Mouse (Mus musculus): ENCODE results near the gene Rnf114. TPM values are rescaled to one million over a fixed set of nuclear protein-coding genes. Genes with fewer than 3 reads are reported as not detected.

Rnf114 gene
- total and polyA plus RNA-seq, 2 experiments from 2014 or later, result 83.4 to 84.2 TPM

DNA sequence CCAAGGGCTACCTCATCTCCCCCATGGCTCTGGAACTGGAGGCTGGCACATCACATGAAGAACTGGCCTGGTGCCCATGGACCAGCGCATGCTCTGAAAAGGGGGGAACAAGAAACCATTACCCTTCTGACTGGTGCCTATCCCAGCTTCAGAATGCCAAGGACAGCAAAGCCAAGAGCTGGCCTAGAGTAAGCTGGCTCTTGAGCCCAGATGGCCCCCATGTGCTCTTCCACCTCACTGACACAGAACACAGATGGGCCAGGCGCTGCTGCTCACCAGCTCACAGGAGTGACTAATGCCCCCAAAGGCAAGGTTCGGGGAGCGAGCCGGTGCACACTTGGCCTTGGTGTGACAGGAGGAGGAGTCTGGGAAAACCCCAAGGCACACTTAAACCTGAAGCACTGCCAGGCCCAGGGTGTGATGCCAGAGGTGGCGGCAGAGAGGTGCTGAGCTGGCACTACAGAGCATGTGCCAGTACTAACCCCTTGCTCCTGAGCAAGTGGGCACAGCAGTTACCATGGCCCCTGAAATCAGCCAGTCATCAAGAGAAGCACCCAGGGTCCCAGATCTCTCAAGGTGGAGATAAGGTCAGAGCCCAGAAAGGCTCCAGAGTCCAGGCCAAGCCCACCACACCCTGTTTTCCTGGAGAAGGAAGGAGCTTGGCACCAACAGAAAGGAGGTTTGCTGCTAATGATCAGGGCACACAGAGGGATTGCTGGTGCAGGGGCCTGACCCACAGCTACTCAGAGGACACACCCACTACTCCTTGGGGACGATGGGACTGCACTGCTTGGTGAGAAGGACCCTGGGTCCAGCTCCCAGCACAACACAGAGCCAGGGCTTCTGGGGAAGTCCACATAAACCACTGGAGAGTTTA, 6.7 kb upstream of the Rnf114 start:
- Histone ChIP-seq H3K4me2 (ENCODE audit: low read depth, low read length, poor library complexity, severe bottlenecking) (no peak overlapping the region), H3K36me3 (ENCODE audit: insufficient read depth, low read length) (peaks cover 24% of the 10 kb centered on the region), H3K4me1 (ENCODE audit: insufficient read depth, low read length) (no peaks in the 10 kb centered on the region), H3K9ac (replicated peaks; ENCODE audit: low read length, poor library complexity, severe bottlenecking) (no peak overlapping the region), H3K9me3 (ENCODE audit: low read length) (no peaks in the 10 kb centered on the region), H3K4me3 (ENCODE audit: low read depth, low read length) (no peak overlapping the region), H3K27me3 (ENCODE audit: insufficient read depth, low read length) (no peaks in the 10 kb centered on the region), H3K27ac (ENCODE audit: low read depth, low read length) (no peak overlapping the region)
- TF ChIP-seq CTCF (IDR thresholded peaks at IDR 0.05), result no peak
- DNase-seq (ENCODE audit: low spot score), result peak; percentile 92
- ATAC-seq (ENCODE audit: low FRiP score), result peak; percentile 66
- WGBS, result 73% methylated on average over 7 of the region's 7 CpGs

DNA sequence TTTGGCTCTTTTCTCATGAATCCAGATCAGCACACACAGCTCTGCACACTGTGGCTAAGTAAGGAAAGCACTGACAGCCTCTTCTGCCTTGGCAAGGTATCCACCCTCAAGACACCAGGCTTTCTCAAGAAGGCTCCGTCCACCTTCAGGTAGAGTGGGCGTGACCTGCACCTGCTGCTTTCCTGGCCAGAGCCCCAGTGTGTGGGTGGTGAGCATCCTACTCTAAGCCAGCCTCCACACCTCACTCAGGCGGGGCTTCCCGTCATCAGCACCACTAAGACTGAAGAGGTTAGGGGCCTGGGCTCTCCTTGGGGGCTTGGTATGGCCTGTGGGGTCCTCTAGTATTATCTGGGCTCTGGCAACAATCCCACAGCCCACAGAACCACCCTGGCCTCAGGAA, 5.9 kb upstream of the Rnf114 start:
- H3K36me3 ChIP-seq (ENCODE audit: insufficient read depth, low read length), result peaks cover 24% of the 10 kb centered on the region
- H3K27me3 ChIP-seq (ENCODE audit: insufficient read depth, low read length), result no peaks in the 10 kb centered on the region
- no peaks in the 10 kb centered on the region for H3K9me3 ChIP-seq (ENCODE audit: low read length)
- 94% methylated on average over 4 of the region's 4 CpGs for WGBS
- DNase-seq (ENCODE audit: low spot score) (no peak), ATAC-seq (ENCODE audit: low FRiP score) (no peak)
- no peak overlapping the region for H3K9ac ChIP-seq (replicated peaks; ENCODE audit: low read length, poor library complexity, severe bottlenecking)
- peaks cover 3% of the 10 kb centered on the region; the same call in 1 of the 2 replicates for H3K4me1 ChIP-seq (ENCODE audit: insufficient read depth, low read length)
- no peak overlapping the region for H3K27ac ChIP-seq (ENCODE audit: low read depth, low read length)
- H3K4me3 ChIP-seq (ENCODE audit: low read depth, low read length), result no peak overlapping the region
- no peak overlapping the region for H3K4me2 ChIP-seq (ENCODE audit: low read depth, low read length, poor library complexity, severe bottlenecking)
- no peak for TF ChIP-seq CTCF (IDR thresholded peaks at IDR 0.05)

GRCm38 (mm10) chr2:167487551-167487950, 4.9 kb upstream of the Rnf114 start:
- no peak for TF ChIP-seq CTCF (IDR thresholded peaks at IDR 0.05)
- no peak overlapping the region for H3K4me3 ChIP-seq (ENCODE audit: low read depth, low read length)
- no peak overlapping the region for H3K27ac ChIP-seq (ENCODE audit: low read depth, low read length)
- no peak for ATAC-seq (ENCODE audit: low FRiP score)
- H3K9me3 ChIP-seq (ENCODE audit: low read length), result no peaks in the 10 kb centered on the region
- 89% methylated on average over 6 of the region's 6 CpGs for WGBS
- no peak for DNase-seq (ENCODE audit: low spot score)
- H3K36me3 ChIP-seq (ENCODE audit: insufficient read depth, low read length), result peaks cover 24% of the 10 kb centered on the region
- H3K27me3 ChIP-seq (ENCODE audit: insufficient read depth, low read length), result no peaks in the 10 kb centered on the region
- H3K4me2 ChIP-seq (ENCODE audit: low read depth, low read length, poor library complexity, severe bottlenecking), result no peak overlapping the region
- peaks cover 6% of the 10 kb centered on the region; the same call in 1 of the 2 replicates for H3K4me1 ChIP-seq (ENCODE audit: insufficient read depth, low read length)
- no peak overlapping the region for H3K9ac ChIP-seq (replicated peaks; ENCODE audit: low read length, poor library complexity, severe bottlenecking)

- no peak for TF ChIP-seq CTCF (IDR thresholded peaks at IDR 0.05)
- no peak for DNase-seq (ENCODE audit: low spot score)
- Histone ChIP-seq H3K27me3 (ENCODE audit: insufficient read depth, low read length) (no peaks in the 10 kb centered on the region), H3K9ac (replicated peaks; ENCODE audit: low read length, poor library complexity, severe bottlenecking) (no peak overlapping the region), H3K4me2 (ENCODE audit: low read depth, low read length, poor library complexity, severe bottlenecking) (no peak overlapping the region), H3K36me3 (ENCODE audit: insufficient read depth, low read length) (peaks cover 20% of the 10 kb centered on the region), H3K4me1 (ENCODE audit: insufficient read depth, low read length) (peaks cover 6% of the 10 kb centered on the region; the same call in 1 of the 2 replicates), H3K4me3 (ENCODE audit: low read depth, low read length) (no peak overlapping the region), H3K27ac (ENCODE audit: low read depth, low read length) (no peak overlapping the region), H3K9me3 (ENCODE audit: low read length) (no peaks in the 10 kb centered on the region)
- ATAC-seq (ENCODE audit: low FRiP score), result no peak
- 80% methylated on average over 6 of the region's 6 CpGs for WGBS
Observed at GRCm38 (mm10) chr2:167487994-167488393, 4.5 kb upstream of the Rnf114 start.

DNA sequence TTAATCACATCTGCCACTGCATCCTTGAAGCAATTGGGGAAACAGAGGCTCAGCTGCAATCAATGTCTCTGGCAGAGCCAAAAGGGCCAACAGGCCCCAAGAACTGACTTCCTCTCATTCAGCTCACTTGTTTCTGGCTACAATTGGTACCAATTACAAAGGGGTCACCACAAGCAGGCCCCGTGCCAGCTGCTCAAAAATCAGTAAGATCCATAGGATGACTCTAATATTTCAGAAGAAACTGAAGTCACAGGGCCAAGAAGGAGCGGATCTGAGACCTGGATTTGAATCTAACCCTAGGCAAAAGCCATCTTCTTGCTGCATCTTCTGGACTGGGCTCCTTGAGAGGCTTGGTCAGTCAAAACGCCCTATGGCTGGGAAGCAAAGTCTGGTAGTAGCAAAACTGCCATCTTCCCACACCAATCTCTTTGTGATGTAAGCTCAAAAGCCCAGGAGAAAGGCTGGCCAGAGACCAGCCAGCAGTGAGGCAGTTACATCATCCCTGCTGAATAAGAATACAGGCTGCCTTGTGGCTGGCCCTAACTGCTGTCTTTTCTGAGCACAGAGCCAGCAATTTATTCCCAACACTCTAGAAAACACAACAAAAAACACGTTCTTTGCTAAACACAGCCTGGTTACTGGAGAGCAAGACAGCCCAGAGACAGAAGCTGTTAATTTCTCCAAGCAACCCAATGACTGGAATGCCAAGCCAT, 1.5 kb upstream of the Rnf114 start:
- 80% methylated on average over 4 of the region's 4 CpGs for WGBS
- Histone ChIP-seq H3K9me3 (ENCODE audit: low read length) (no peaks in the 10 kb centered on the region), H3K4me3 (ENCODE audit: low read depth, low read length) (peak overlapping the region; percentile 100; the same call in 1 of the 2 replicates), H3K4me2 (ENCODE audit: low read depth, low read length, poor library complexity, severe bottlenecking) (peak overlapping the region; percentile 69), H3K27ac (ENCODE audit: low read depth, low read length) (peak overlapping the region; percentile 98; the same call in 1 of the 2 replicates), H3K9ac (replicated peaks; ENCODE audit: low read length, poor library complexity, severe bottlenecking) (peak overlapping the region; percentile 99; the same call in 1 of the 2 replicates), H3K4me1 (ENCODE audit: insufficient read depth, low read length) (peaks cover 6% of the 10 kb centered on the region; the same call in 1 of the 2 replicates), H3K36me3 (ENCODE audit: insufficient read depth, low read length) (peaks cover 4% of the 10 kb centered on the region; the same call in 1 of the 2 replicates), H3K27me3 (ENCODE audit: insufficient read depth, low read length) (no peaks in the 10 kb centered on the region)
- DNase-seq (ENCODE audit: low spot score) (peak; percentile 78), ATAC-seq (ENCODE audit: low FRiP score) (peak; percentile 20; the same call in 1 of the 2 replicates)
- TF ChIP-seq CTCF (IDR thresholded peaks at IDR 0.05), result no peak

Data from midbrain, postnatal 0 days (tissue).